Mouse (Mus musculus) limb, embryonic 14.5 days (tissue): Measurements from ENCODE around the gene Cdh3. TPM values are rescaled to one million over a fixed set of nuclear protein-coding genes. Genes with fewer than 3 reads are reported as not detected.

ENCODE experiments used
- ATAC-seq: fragments of 200-750 bp; cut with Nextera tagmentation; 2 replicates; pipeline ENCODE4 v1.8.0; 2017; ENCODE audit warnings: low read depth, moderate number of reproducible peaks, moderate TSS enrichment; ENCODE audit not compliant: low FRiP score
- DNase-seq: peaks from one replicate; pipeline ENCODE4 v3.0.0-alpha.2; 2015; ENCODE audit warnings: low spot score
- H3K27ac ChIP-seq: fragments of 300-500 bp; sonication (generic); replicated peaks from 2 replicates; pipeline ENCODE4 v1.5.1; 2014; ENCODE audit warnings: low read depth, mild to moderate bottlenecking, low read length, moderate library complexity, mixed read lengths
- H3K27me3 ChIP-seq: fragments of 300-500 bp; sonication (generic); 2 replicates; pipeline ENCODE4 v1.6.1; 2014; ENCODE audit warnings: low read length, mixed read lengths; ENCODE audit not compliant: control insufficient read depth, insufficient read depth
- H3K36me3 ChIP-seq: fragments of 300-500 bp; sonication (generic); 2 replicates; pipeline ENCODE4 v1.6.1; 2014; ENCODE audit warnings: mild to moderate bottlenecking, low read length, moderate library complexity, mixed read lengths; ENCODE audit not compliant: control insufficient read depth, insufficient read depth
- H3K4me1 ChIP-seq: fragments of 300-500 bp; sonication (generic); 2 replicates; pipeline ENCODE4 v1.6.1; 2014; ENCODE audit warnings: antibody characterized with exemption, low read length, mixed read lengths; ENCODE audit not compliant: control insufficient read depth, insufficient read depth
- H3K4me2 ChIP-seq: fragments of 300-500 bp; sonication (generic); replicated peaks from 2 replicates; pipeline ENCODE4 v1.6.1; 2014; ENCODE audit warnings: low read depth, mild to moderate bottlenecking, low read length, moderate library complexity; ENCODE audit not compliant: severe bottlenecking
- H3K4me3 ChIP-seq: fragments of 300-500 bp; sonication (generic); replicated peaks from 2 replicates; pipeline ENCODE4 v1.5.1; 2014; ENCODE audit warnings: low read length
- H3K9ac ChIP-seq: fragments of 300-500 bp; sonication (generic); 2 replicates; pipeline ENCODE4 v1.6.1; 2014; ENCODE audit warnings: mild to moderate bottlenecking, low read depth, low read length, moderate library complexity; ENCODE audit not compliant: severe bottlenecking
- H3K9me3 ChIP-seq: fragments of 300-500 bp; sonication (generic); 2 replicates; pipeline ENCODE4 v1.6.1; 2016; ENCODE audit warnings: low read length; ENCODE audit not compliant: control insufficient read depth
- POLR2A ChIP-seq: fragments of 200-500 bp; IDR thresholded peaks from 2 replicates; pipeline ENCODE4 v1.8.0; 2012; ENCODE audit warnings: inconsistent platforms, mild to moderate bottlenecking, moderate library complexity, borderline replicate concordance; ENCODE audit not compliant: insufficient read depth, insufficient read length; ENCODE audit errors: extremely low read depth
- WGBS: fragments of 180-500 bp; shearing (Covaris S2); extraction: QIAGEN DNeasy Blood & Tissue Kit; methylation state at CpG from one replicate; pipeline ENCODE4 v1.1.7; 2014; 5-methylcytosine and 5-hydroxymethylcytosine counted together
- polyA plus RNA-seq, 2 experiments: library from polyadenylated mRNA; depleted of rRNA in 1 of 2; stranded (reverse) in 1 of 2; unstranded in 1 of 2; fragments of >200 nt; fragmentation: Nextera tagmentation in 1 of 2; extraction: Ambion mirVana in 1 of 2; gene quantifications; 2 replicates each; pipeline versions ENCODE4 v1.2.1 to v1.2.3; 2012 to 2014

Cdh3 gene
- 49.5 and 60.4 TPM in 2 replicates for polyA plus RNA-seq (2012; rRNA removed)
- 23.0 and 25.0 TPM in 2 replicates for polyA plus RNA-seq (2014; fragmentation: Nextera tagmentation; extraction: Ambion mirVana)

DNA sequence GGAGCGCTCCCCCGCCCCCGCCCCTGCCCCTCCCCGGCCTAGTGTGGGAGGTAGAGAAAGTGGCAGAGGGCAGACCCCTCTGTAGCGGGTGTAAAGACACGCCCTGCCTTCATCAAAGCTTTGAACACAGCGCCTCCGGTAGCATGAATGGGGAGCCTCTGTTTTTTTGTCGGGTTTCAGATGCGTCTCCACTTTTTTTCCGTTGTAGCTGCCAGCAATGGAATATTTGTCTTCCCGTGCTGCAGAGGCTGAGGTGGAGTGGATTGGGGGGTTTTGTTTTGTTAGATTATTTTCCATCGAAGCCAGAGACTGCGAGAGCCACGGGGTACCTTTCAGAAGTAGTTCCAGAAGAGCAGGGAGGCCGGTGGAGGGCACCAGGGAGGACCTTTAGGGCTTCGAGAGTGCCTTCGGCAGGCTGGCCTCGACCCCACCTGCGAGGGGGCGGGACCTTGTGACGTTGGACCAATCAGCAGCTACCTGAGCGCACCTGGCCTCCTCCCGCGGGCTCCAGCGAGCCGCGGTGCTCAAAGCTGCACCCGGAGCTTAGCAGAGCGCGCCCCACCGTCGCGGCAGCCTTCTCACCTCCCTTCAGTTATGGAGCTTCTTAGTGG, at the start of gene Cdh3:
TSS of gene Cdh3 (plus strand) at position 527 of the 611 bp plus-strand sequence.
- Histone ChIP-seq H3K4me2 (peak within 1 kb of the TSS; percentile 90), H3K27me3 (peaks cover 9% of the 10 kb centered on the region; the same call in 1 of the 2 replicates), H3K36me3 (no peaks in the 10 kb centered on the region), H3K4me1 (peaks cover 49% of the 10 kb centered on the region), H3K9me3 (no peaks in the 10 kb centered on the region), H3K27ac (peak within 1 kb of the TSS; percentile 87), H3K9ac (peak within 1 kb of the TSS; percentile 70), H3K4me3 (peak within 1 kb of the TSS; percentile 55)
- peak; percentile 51 for ATAC-seq
- WGBS, result 1% methylated on average over 34 of the region's 34 CpGs
- peak; percentile 69 for DNase-seq
- TF ChIP-seq POLR2A, result 0 out of 2 replicates have a peak, but pooled peaks have one; percentile 61

DNA sequence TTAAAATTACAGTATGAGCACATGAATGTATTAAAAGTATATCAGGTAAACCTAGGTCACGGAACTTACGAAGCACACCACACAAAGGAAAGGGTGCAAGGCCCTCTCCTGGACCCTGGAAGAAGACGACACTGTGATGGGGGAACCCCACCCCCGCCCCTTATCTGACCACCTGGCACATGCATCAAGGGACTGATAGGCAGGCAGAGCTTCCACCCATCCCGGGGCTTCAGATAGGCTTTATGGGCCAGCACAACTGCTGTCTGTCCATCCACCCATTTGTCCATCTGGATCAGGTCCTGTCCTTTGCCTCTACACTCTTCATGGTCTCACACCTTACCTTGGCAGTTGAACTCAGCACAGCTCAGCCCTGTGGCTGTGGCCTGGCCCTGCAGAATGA, 48.6 kb upstream of the Cdh3 start:
- Histone ChIP-seq H3K4me1 (no peaks in the 10 kb centered on the region), H3K9ac (no peak overlapping the region), H3K27ac (no peak overlapping the region), H3K27me3 (no peaks in the 10 kb centered on the region), H3K4me3 (no peak overlapping the region), H3K9me3 (no peaks in the 10 kb centered on the region), H3K36me3 (no peaks in the 10 kb centered on the region), H3K4me2 (no peak overlapping the region)
- ATAC-seq, result no peak
- TF ChIP-seq POLR2A, result no peak
- WGBS, result 73% methylated on average over 5 of the region's 5 CpGs
- DNase-seq, result no peak

DNA sequence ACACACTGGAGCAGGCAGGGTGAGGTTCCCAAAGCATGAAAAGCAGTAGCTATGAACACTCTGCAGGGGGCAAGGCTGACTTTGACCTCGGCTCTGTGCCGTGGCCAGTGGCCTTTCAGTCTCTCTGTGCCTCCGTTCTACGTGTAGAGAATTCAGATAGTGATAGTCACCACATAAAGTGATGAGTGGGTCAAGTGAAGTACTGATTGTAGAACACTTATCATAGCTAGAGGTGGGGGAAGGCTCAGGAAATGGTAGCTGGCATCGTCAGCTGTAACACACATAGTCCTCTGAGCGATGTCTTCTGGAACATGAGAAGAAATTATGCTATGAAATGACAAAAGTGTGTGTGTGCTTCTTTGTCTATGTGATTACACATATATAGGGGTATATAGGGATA, 46.9 kb upstream of the Cdh3 start:
- H3K27me3 ChIP-seq, result no peaks in the 10 kb centered on the region
- H3K36me3 ChIP-seq, result no peaks in the 10 kb centered on the region
- DNase-seq (no peak), ATAC-seq (no peak)
- H3K4me1 ChIP-seq, result no peaks in the 10 kb centered on the region
- H3K9me3 ChIP-seq, result no peaks in the 10 kb centered on the region
- 91% methylated on average over 6 of the region's 6 CpGs for WGBS
- TF ChIP-seq POLR2A, result no peak
- H3K9ac ChIP-seq, result no peak overlapping the region
- H3K27ac ChIP-seq, result no peak overlapping the region
- no peak overlapping the region for H3K4me2 ChIP-seq
- H3K4me3 ChIP-seq, result no peak overlapping the region

DNA sequence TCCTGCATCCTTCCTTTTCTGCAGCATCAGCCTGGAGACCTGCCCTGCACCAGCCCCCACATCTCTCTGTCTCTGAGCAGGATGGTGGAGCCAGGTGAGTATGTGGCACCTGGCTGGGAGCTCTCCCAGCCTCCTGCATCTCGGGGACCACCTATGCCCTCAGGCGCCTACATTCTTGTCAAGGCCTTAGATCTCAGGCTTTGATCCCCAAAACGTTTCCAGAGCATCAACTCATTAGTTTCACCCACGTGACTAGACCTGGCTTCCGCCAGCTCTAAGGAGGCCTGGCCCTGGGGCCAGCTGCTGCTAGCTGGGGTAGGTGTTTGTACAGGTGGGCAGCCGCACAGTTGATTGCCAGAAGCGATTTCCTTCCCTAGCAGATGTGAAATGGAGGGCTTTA, 41.2 kb upstream of the Cdh3 start:
- ATAC-seq, result no peak
- Histone ChIP-seq H3K4me2 (no peak overlapping the region), H3K27me3 (no peaks in the 10 kb centered on the region), H3K4me3 (no peak overlapping the region), H3K9ac (no peak overlapping the region), H3K27ac (no peak overlapping the region), H3K4me1 (peaks cover 8% of the 10 kb centered on the region), H3K36me3 (no peaks in the 10 kb centered on the region), H3K9me3 (no peaks in the 10 kb centered on the region)
- WGBS, result 13% methylated on average over 7 of the region's 7 CpGs
- no peak for TF ChIP-seq POLR2A
- DNase-seq, result peak; percentile 60

DNA sequence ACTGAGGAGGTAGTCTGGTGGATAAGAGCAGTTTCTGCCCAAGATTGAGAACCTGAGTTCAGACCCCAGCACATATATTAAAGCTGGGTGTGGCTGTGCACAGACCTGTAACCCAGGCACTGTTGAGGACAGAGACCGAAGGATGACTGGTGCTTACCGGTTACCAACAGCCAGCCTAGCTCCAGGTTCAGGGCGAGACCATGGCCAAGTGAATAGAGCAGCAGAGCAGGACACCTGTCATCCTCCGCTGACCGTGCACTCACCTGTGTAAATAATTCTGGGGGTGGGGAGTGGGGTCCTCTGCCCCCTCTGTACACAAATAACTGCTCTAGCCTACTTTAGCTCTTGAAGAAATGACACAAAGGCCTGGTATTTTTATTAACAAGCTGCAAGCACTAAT, 36.7 kb upstream of the Cdh3 start:
- Histone ChIP-seq H3K9me3 (no peaks in the 10 kb centered on the region), H3K9ac (no peak overlapping the region), H3K27ac (no peak overlapping the region), H3K4me2 (no peak overlapping the region), H3K4me1 (peaks cover 8% of the 10 kb centered on the region), H3K36me3 (no peaks in the 10 kb centered on the region), H3K27me3 (no peaks in the 10 kb centered on the region), H3K4me3 (no peak overlapping the region)
- ATAC-seq, result no peak
- 96% methylated on average over 5 of the region's 5 CpGs for whole genome bisulfite sequencing
- no peak for TF ChIP-seq POLR2A
- DNase-seq, result no peak
